Mouse (Mus musculus) myocyte (in vitro differentiated cells): ENCODE data around the gene Mrtfb. TPM values are rescaled to one million over a fixed set of nuclear protein-coding genes. Genes with fewer than 3 reads are reported as not detected.
A peak's percentile ranks its signal among the peaks of the same experiment; 100 is the strongest.

Experiments used
- H3K27me3 ChIP-seq: one replicate; pipeline ENCODE4 v1.6.1; 2011; ENCODE audit not compliant: control insufficient read depth, insufficient read depth, insufficient read length
- H3K36me3 ChIP-seq: one replicate; pipeline ENCODE4 v1.6.1; 2011; ENCODE audit not compliant: control insufficient read depth, insufficient read depth
- H3K4me2 ChIP-seq: one replicate; pipeline ENCODE4 v1.6.1; 2011; ENCODE audit warnings: low read depth, control low read depth
- H3K4me3 ChIP-seq: one replicate; pipeline ENCODE4 v1.5.1; 2011; ENCODE audit warnings: mild to moderate bottlenecking, control low read depth, moderate library complexity
- H3K79me2 ChIP-seq: one replicate; pipeline ENCODE4 v1.6.1; 2011; ENCODE audit not compliant: control insufficient read depth, insufficient read depth
- H3ac ChIP-seq: one replicate; pipeline ENCODE4 v1.6.1; 2011; ENCODE audit not compliant: control insufficient read depth, insufficient read length
- CEBPB ChIP-seq: IDR thresholded peaks from 2 replicates; pipeline ENCODE4 v1.6.1; 2011; ENCODE audit warnings: mild to moderate bottlenecking, moderate library complexity; ENCODE audit not compliant: poor library complexity, insufficient read depth, severe bottlenecking
- E2F4 ChIP-seq: IDR thresholded peaks from one replicate; pipeline ENCODE4 v1.6.1; 2011; ENCODE audit warnings: mild to moderate bottlenecking, control low read depth, moderate library complexity; ENCODE audit not compliant: insufficient read depth
- MAX ChIP-seq: IDR thresholded peaks from one replicate; pipeline ENCODE4 v1.6.1; 2011; ENCODE audit warnings: low read depth, mild to moderate bottlenecking, control low read depth
- MYOD1 ChIP-seq, 3 experiments: IDR thresholded peaks; one replicate each; pipeline ENCODE4 v1.6.1; 2011; ENCODE audit warnings: control low read depth in 2 of 3, low read depth in 2 of 3, mild to moderate bottlenecking in 2 of 3, moderate library complexity in 1 of 3; ENCODE audit not compliant: insufficient read length in 2 of 3, control insufficient read depth in 1 of 3
- MYOG ChIP-seq, 3 experiments: IDR thresholded peaks; one replicate each; pipeline ENCODE4 v1.6.1; 2011; ENCODE audit warnings: control low read depth in 2 of 3, low read depth in 2 of 3, mild to moderate bottlenecking in 2 of 3; ENCODE audit not compliant: insufficient read length in 2 of 3, control insufficient read depth in 1 of 3, insufficient read depth in 1 of 3
- POLR2A ChIP-seq: IDR thresholded peaks from one replicate; pipeline ENCODE4 v1.6.1; 2011; ENCODE audit warnings: low read depth, mild to moderate bottlenecking, control low read depth, moderate library complexity; ENCODE audit not compliant: insufficient read length
- POLR2AphosphoS2 ChIP-seq: IDR thresholded peaks from one replicate; pipeline ENCODE4 v1.6.1; 2011; ENCODE audit warnings: low read depth, control low read depth; ENCODE audit not compliant: insufficient read length
- REST ChIP-seq: IDR thresholded peaks from one replicate; pipeline ENCODE4 v1.6.1; 2011; ENCODE audit warnings: mild to moderate bottlenecking, control low read depth, moderate library complexity; ENCODE audit not compliant: insufficient read depth, insufficient read length
- SRF ChIP-seq: IDR thresholded peaks from one replicate; pipeline ENCODE4 v1.6.1; 2011; ENCODE audit warnings: low read depth; ENCODE audit not compliant: control insufficient read depth, insufficient read length
- TCF12 ChIP-seq: IDR thresholded peaks from one replicate; pipeline ENCODE4 v1.6.1; 2011; ENCODE audit warnings: mild to moderate bottlenecking, control low read depth; ENCODE audit not compliant: poor library complexity, insufficient read depth, severe bottlenecking
- TCF3 ChIP-seq: IDR thresholded peaks from one replicate; pipeline ENCODE4 v1.6.1; 2011; ENCODE audit warnings: low read depth, control low read depth; ENCODE audit not compliant: insufficient read length
- USF1 ChIP-seq: IDR thresholded peaks from one replicate; pipeline ENCODE4 v1.6.1; 2011; ENCODE audit warnings: low read depth, mild to moderate bottlenecking, control low read depth, moderate library complexity
- polyA plus RNA-seq: library from polyadenylated mRNA; unstranded; fragments of >200 nt; fragmentation: generic; extraction: Trizol; gene quantifications from one replicate; pipeline ENCODE4 v1.2.1, GENCODE M21; 2012; ENCODE audit warnings: missing spikeins

Gene Mrtfb
- polyA plus RNA-seq, result 5.2 TPM

GRCm38 (mm10) chr16:13255855-13256635 lies at the start of gene Mrtfb:
Mrtfb (plus strand) TSS chr16:13256481.
- H3K4me2 ChIP-seq, result peak within 1 kb of the TSS; percentile 87
- peaks cover 39% of the 10 kb centered on the region for H3K79me2 ChIP-seq
- no peaks in the 10 kb centered on the region for H3K27me3 ChIP-seq
- H3K36me3 ChIP-seq, result no peaks in the 10 kb centered on the region
- TF ChIP-seq MYOD1 (IDR thresholded peaks at IDR 0.05; ENCODE audit: control insufficient read depth in 1 of 3, insufficient read length in 2 of 3, low read depth in 2 of 3) (no peak), USF1 (no peak), POLR2AphosphoS2 (peak; percentile 83), MYOG (IDR thresholded peaks at IDR 0.05; ENCODE audit: control insufficient read depth in 1 of 3, insufficient read depth in 1 of 3, insufficient read length in 2 of 3, low read depth in 2 of 3) (no peak), SRF (no peak), E2F4 (no peak), CEBPB (no peak), TCF12 (no peak), POLR2A (peak; percentile 89), REST (no peak), TCF3 (no peak)
- H3ac ChIP-seq, result peak within 1 kb of the TSS; percentile 62
- peak within 1 kb of the TSS; percentile 59 for H3K4me3 ChIP-seq

GRCm38 (mm10) chr16:13207649-13208048 lies 48.6 kb upstream of the Mrtfb start:
- Histone ChIP-seq H3K4me3 (no peak overlapping the region), H3K36me3 (no peaks in the 10 kb centered on the region), H3K79me2 (no peaks in the 10 kb centered on the region), H3K4me2 (peak overlapping the region; percentile 68), H3ac (no peak overlapping the region), H3K27me3 (no peaks in the 10 kb centered on the region)
- TF ChIP-seq CEBPB (0 out of 2 replicates have a peak, but pooled peaks have one; percentile 13), USF1 (no peak), MYOD1 (IDR thresholded peaks at IDR 0.05; ENCODE audit: control insufficient read depth in 1 of 3, insufficient read length in 2 of 3, low read depth in 2 of 3) (peak; percentile 12 to 67 (median 66)), MYOG (IDR thresholded peaks at IDR 0.05; ENCODE audit: control insufficient read depth in 1 of 3, insufficient read depth in 1 of 3, insufficient read length in 2 of 3, low read depth in 2 of 3) (no peak)

GRCm38 (mm10) chr16:13208087-13208486 lies 48.2 kb upstream of the Mrtfb start:
- Histone ChIP-seq H3K4me2 (peak overlapping the region; percentile 68), H3K4me3 (no peak overlapping the region), H3K27me3 (no peaks in the 10 kb centered on the region), H3K79me2 (no peaks in the 10 kb centered on the region), H3ac (no peak overlapping the region), H3K36me3 (no peaks in the 10 kb centered on the region)
- TF ChIP-seq REST, result no peak
- peak; percentile 91 for TF ChIP-seq USF1

- Histone ChIP-seq H3K79me2 (no peaks in the 10 kb centered on the region), H3K4me2 (no peak overlapping the region), H3ac (no peak overlapping the region), H3K4me3 (no peak overlapping the region), H3K36me3 (no peaks in the 10 kb centered on the region), H3K27me3 (no peaks in the 10 kb centered on the region)
- TF ChIP-seq TCF3 (no peak), MYOG (IDR thresholded peaks at IDR 0.05; ENCODE audit: control insufficient read depth in 1 of 3, insufficient read depth in 1 of 3, insufficient read length in 2 of 3, low read depth in 2 of 3) (no peak), E2F4 (no peak), TCF12 (no peak), USF1 (no peak), REST (no peak), MAX (no peak), MYOD1 (IDR thresholded peaks at IDR 0.05; ENCODE audit: control insufficient read depth in 1 of 3, insufficient read length in 2 of 3, low read depth in 2 of 3) (no peak), POLR2A (no peak), POLR2AphosphoS2 (no peak), SRF (no peak), CEBPB (no peak)
These were observed 43.5 kb upstream of the Mrtfb start for GRCm38 (mm10) chr16:13212781-13213180.

- H3K4me3 ChIP-seq, result no peak overlapping the region
- no peaks in the 10 kb centered on the region for H3K36me3 ChIP-seq
- no peaks in the 10 kb centered on the region for H3K27me3 ChIP-seq
- TF ChIP-seq TCF12 (no peak), POLR2A (no peak), MYOD1 (IDR thresholded peaks at IDR 0.05; ENCODE audit: control insufficient read depth in 1 of 3, insufficient read length in 2 of 3, low read depth in 2 of 3) (peak in 1 of 3 experiments; percentile 33), MYOG (IDR thresholded peaks at IDR 0.05; ENCODE audit: control insufficient read depth in 1 of 3, insufficient read depth in 1 of 3, insufficient read length in 2 of 3, low read depth in 2 of 3) (peak in 1 of 3 experiments; percentile 5), MAX (no peak), CEBPB (no peak), REST (no peak), USF1 (no peak), E2F4 (no peak), SRF (no peak)
- no peaks in the 10 kb centered on the region for H3K79me2 ChIP-seq
- H3K4me2 ChIP-seq, result peak overlapping the region; percentile 10
- H3ac ChIP-seq, result no peak overlapping the region
These were observed 39.9 kb upstream of the Mrtfb start for GRCm38 (mm10) chr16:13216116-13216952.
